Mouse (Mus musculus) bone marrow, adult 2 months (tissue): ENCODE results near the gene Sgms2. TPM values are rescaled to one million over a fixed set of nuclear protein-coding genes. Genes with fewer than 3 reads are reported as not detected.
A peak's percentile ranks its signal among the peaks of the same experiment; 100 is the strongest.

ENCODE experiments used
- H3K27ac ChIP-seq: fragments of 200-500 bp; 2 replicates; pipeline ENCODE4 v1.5.1; 2012; ENCODE audit warnings: low read depth, mild to moderate bottlenecking, control low read depth, inconsistent platforms, low read length; ENCODE audit not compliant: control insufficient read depth, poor library complexity, insufficient read depth
- H3K4me1 ChIP-seq: fragments of 200-500 bp; 2 replicates; pipeline ENCODE4 v1.6.1; 2011; ENCODE audit warnings: low read length; ENCODE audit not compliant: control insufficient read depth, insufficient read depth
- H3K4me3 ChIP-seq: fragments of 200-500 bp; replicated peaks from 2 replicates; pipeline ENCODE3; 2011; ENCODE audit warnings: mild to moderate bottlenecking, low read depth, low read length, control low read depth; ENCODE audit not compliant: control insufficient read depth
- CTCF ChIP-seq: fragments of 200-500 bp; IDR thresholded peaks from 2 replicates; pipeline ENCODE4 v1.5.1; 2011; ENCODE audit warnings: low read length, control low read depth; ENCODE audit not compliant: control insufficient read depth, insufficient read depth
- POLR2A ChIP-seq: fragments of 200-500 bp; IDR thresholded peaks from 2 replicates; pipeline ENCODE4 v1.6.1; 2011; ENCODE audit warnings: low read depth, mild to moderate bottlenecking, control low read depth, low read length, borderline replicate concordance; ENCODE audit not compliant: control insufficient read depth
- WGBS: fragments of 180-500 bp; shearing (Covaris S2); methylation state at CpG from one replicate; pipeline ENCODE4 v1.1.7; 2018; 5-methylcytosine and 5-hydroxymethylcytosine counted together
- polyA plus RNA-seq: library from polyadenylated mRNA; stranded (reverse); fragments of >200 nt; gene quantifications from 2 replicates; pipeline ENCODE4 v1.2.4, GENCODE M21; 2011; ENCODE audit warnings: low replicate concordance; ENCODE audit not compliant: missing spikeins, insufficient read depth, insufficient read length

Sgms2 gene
- polyA plus RNA-seq, 1 experiment: 6.6 TPM

- H3K27ac ChIP-seq: no peak overlapping the region
- H3K4me3 ChIP-seq: no peak overlapping the region
- H3K4me1 ChIP-seq: peaks cover 3% of the 10 kb centered on the region
- 88% methylated on average over 4 of the region's 4 CpGs for WGBS
- no peak for TF ChIP-seq CTCF
- no peak for TF ChIP-seq POLR2A
Observed at GRCm38 (mm10) chr3:131326637-131327036, 164.6 kb downstream of the Sgms2 start.

GRCm38 (mm10) chr3:131322081-131322815 is 169.0 kb downstream of the Sgms2 start:
- WGBS: 80% methylated on average over 14 of the region's 14 CpGs
- Histone ChIP-seq H3K4me3 (no peak overlapping the region), H3K27ac (no peak overlapping the region), H3K4me1 (no peaks in the 10 kb centered on the region; the same call in 1 of the 2 replicates)
- TF ChIP-seq CTCF (no peak), POLR2A (no peak)

- TF ChIP-seq CTCF: peak; percentile 81
- no peak for TF ChIP-seq POLR2A
- Histone ChIP-seq H3K27ac (no peak overlapping the region), H3K4me1 (no peaks in the 10 kb centered on the region; the same call in 1 of the 2 replicates), H3K4me3 (no peak overlapping the region)
- 5% methylated on average over 3 of the region's 3 CpGs for WGBS
Observed at GRCm38 (mm10) chr3:131320184-131320583, 171.0 kb downstream of the Sgms2 start.

GRCm38 (mm10) chr3:131318211-131318610 is 173.0 kb downstream of the Sgms2 start:
- Histone ChIP-seq H3K4me1 (no peaks in the 10 kb centered on the region), H3K27ac (no peak overlapping the region), H3K4me3 (no peak overlapping the region)
- TF ChIP-seq CTCF (no peak), POLR2A (no peak)
- 37% methylated on average over 2 of the region's 2 CpGs for WGBS

- H3K4me1 ChIP-seq: no peaks in the 10 kb centered on the region
- no peak overlapping the region for H3K4me3 ChIP-seq
- no peak for TF ChIP-seq CTCF
- TF ChIP-seq POLR2A: no peak
- WGBS: 81% methylated on average over 1 of the region's 1 CpGs
- no peak overlapping the region for H3K27ac ChIP-seq
Observed at GRCm38 (mm10) chr3:131317126-131317525, 174.1 kb downstream of the Sgms2 start.

- TF ChIP-seq POLR2A (no peak), CTCF (no peak)
- Histone ChIP-seq H3K4me1 (no peaks in the 10 kb centered on the region), H3K4me3 (no peak overlapping the region), H3K27ac (no peak overlapping the region)
- 69% methylated on average over 4 of the region's 4 CpGs for WGBS
Observed at GRCm38 (mm10) chr3:131315957-131316510, 175.2 kb downstream of the Sgms2 start.

GRCm38 (mm10) chr3:131312340-131312739 is 178.9 kb downstream of the Sgms2 start:
- TF ChIP-seq CTCF (no peak), POLR2A (no peak)
- no peak overlapping the region for H3K4me3 ChIP-seq
- WGBS: 88% methylated on average over 9 of the region's 9 CpGs
- H3K27ac ChIP-seq: no peak overlapping the region
- H3K4me1 ChIP-seq: no peaks in the 10 kb centered on the region

- TF ChIP-seq CTCF (no peak), POLR2A (no peak)
Observed at GRCm38 (mm10) chr3:131310572-131310971, 180.6 kb downstream of the Sgms2 start.

GRCm38 (mm10) chr3:131307811-131308210 is 183.4 kb downstream of the Sgms2 start:
- TF ChIP-seq CTCF (no peak), POLR2A (no peak)

More at GRCm38 (mm10) chr3:131310572-131310971, 180.6 kb downstream of the Sgms2 start:
- H3K27ac ChIP-seq: no peak overlapping the region
- no peaks in the 10 kb centered on the region for H3K4me1 ChIP-seq
- 79% methylated on average over 4 of the region's 4 CpGs for WGBS
- no peak overlapping the region for H3K4me3 ChIP-seq

More at GRCm38 (mm10) chr3:131307811-131308210, 183.4 kb downstream of the Sgms2 start:
- Histone ChIP-seq H3K27ac (no peak overlapping the region), H3K4me1 (no peaks in the 10 kb centered on the region), H3K4me3 (no peak overlapping the region)
- WGBS: 90% methylated on average over 3 of the region's 3 CpGs
